Mouse (Mus musculus): Measurements from ENCODE around the gene Palm3.

GRCm38 (mm10) chr8:84011705-84012498 lies 9.4 kb upstream of the Palm3 start, which contains the start of gene 2210011C24Rik:
- TF ChIP-seq POLR2A (IDR thresholded peaks at IDR 0.05; ENCODE audit: insufficient read depth, low read depth, low read length), result no peak
- TF ChIP-seq CTCF (IDR thresholded peaks at IDR 0.05), result 0 out of 2 replicates have a peak, but pooled peaks have one; percentile 18
